ENCODE assay signal across 7 mouse cellular contexts in genomic region chr5:138995721-138996311, GRCm38 (mm10). TPM values are rescaled to one million over a fixed set of nuclear protein-coding genes. Genes with fewer than 3 reads are reported as not detected.
DNase-seq lines count a peak whose midpoint lies in the region; ATAC-seq and TF ChIP-seq lines count a peak whose summit lies in the region.

No protein-coding gene starts in this region.

- TF ChIP-seq CTCF in intestine, postnatal 0 days (IDR thresholded peaks at IDR 0.05; ENCODE audit: low read depth), result peak; percentile 42; the same call in 1 of the 2 replicates

- H3K27ac ChIP-seq in embryonic facial prominence, embryonic 10.5 days (replicated peaks), result peak overlapping the region; percentile 85
- H3K27ac ChIP-seq in intestine, postnatal 0 days (ENCODE audit: low read depth, low read length), result peak overlapping the region; percentile 96
- H3K27ac ChIP-seq in midbrain, embryonic 10.5 days (replicated peaks), result peak overlapping the region; percentile 82
- H3K27ac ChIP-seq in stomach, embryonic 15.5 days, result peak overlapping the region; percentile 96

- H3K36me3 ChIP-seq in embryonic facial prominence, embryonic 10.5 days (replicated peaks), result 0 out of 2 replicates have a peak, but pooled peaks cover 6% of the 10 kb centered on the region
- H3K36me3 ChIP-seq in intestine, postnatal 0 days (ENCODE audit: control insufficient read depth, insufficient read depth), result peaks cover 7% of the 10 kb centered on the region; the same call in 1 of the 2 replicates
- no peaks in the 10 kb centered on the region for H3K36me3 ChIP-seq in midbrain, embryonic 10.5 days
- H3K36me3 ChIP-seq in stomach, embryonic 15.5 days, result no peaks in the 10 kb centered on the region

- peaks cover 98% of the 10 kb centered on the region for H3K27me3 ChIP-seq in embryonic facial prominence, embryonic 10.5 days (replicated peaks; ENCODE audit: low read depth, poor library complexity, severe bottlenecking)
- H3K27me3 ChIP-seq in intestine, postnatal 0 days (replicated peaks; ENCODE audit: control insufficient read depth, insufficient read depth, low read length), result no peaks in the 10 kb centered on the region; the same call in 1 of the 2 replicates
- peaks cover 98% of the 10 kb centered on the region for H3K27me3 ChIP-seq in midbrain, embryonic 10.5 days (ENCODE audit: low read depth, poor library complexity, severe bottlenecking)
- peaks cover 36% of the 10 kb centered on the region for H3K27me3 ChIP-seq in stomach, embryonic 15.5 days (replicated peaks)

- H3K9me3 ChIP-seq in embryonic facial prominence, embryonic 10.5 days, result no peaks in the 10 kb centered on the region
- no peaks in the 10 kb centered on the region for H3K9me3 ChIP-seq in intestine, postnatal 0 days (ENCODE audit: control insufficient read depth)
- no peaks in the 10 kb centered on the region for H3K9me3 ChIP-seq in midbrain, embryonic 10.5 days (replicated peaks)
- H3K9me3 ChIP-seq in stomach, embryonic 15.5 days, result no peaks in the 10 kb centered on the region

- under 1% methylated on average over 52 of the region's 52 CpGs for WGBS in embryonic facial prominence, embryonic 10.5 days
- WGBS in intestine, postnatal 0 days, result 0% methylated on average over 50 of the region's 52 CpGs
- WGBS in midbrain, embryonic 10.5 days, result under 1% methylated on average over 52 of the region's 52 CpGs
- WGBS in stomach, embryonic 15.5 days, result under 1% methylated on average over 37 of the region's 52 CpGs

- H3K4me2 ChIP-seq in intestine, postnatal 0 days (replicated peaks; ENCODE audit: low read depth), result peak overlapping the region; percentile 93
- peak overlapping the region; percentile 91 for H3K4me2 ChIP-seq in stomach, embryonic 15.5 days

- peak; percentile 75 for ATAC-seq in intestine, postnatal 0 days
- ATAC-seq in stomach, embryonic 15.5 days (ENCODE audit: insufficient read depth, low FRiP score, low read depth), result peak; percentile 51; the same call in 1 of the 2 replicates

- DNase-seq in adrenal gland, postnatal 14 days, result peak; percentile 89
- peak; percentile 81 for DNase-seq in embryonic facial prominence, embryonic 10.5 days (ENCODE audit: low spot score)
- peak; percentile 98 for DNase-seq in heart, adult 11 months
- peak; percentile 75 for DNase-seq in left cerebral cortex, postnatal 4 days
- DNase-seq in midbrain, embryonic 10.5 days (ENCODE audit: low spot score), result peak; percentile 76

- peak overlapping the region; percentile 80 for H3K4me3 ChIP-seq in embryonic facial prominence, embryonic 10.5 days
- H3K4me3 ChIP-seq in intestine, postnatal 0 days (ENCODE audit: low read depth, low read length), result peak overlapping the region; percentile 76
- peak overlapping the region; percentile 77 for H3K4me3 ChIP-seq in midbrain, embryonic 10.5 days
- H3K4me3 ChIP-seq in stomach, embryonic 15.5 days (replicated peaks), result peak overlapping the region; percentile 76

- intact Hi-C loops in left cerebral cortex, postnatal 4 days (cut with DNase I), result loop anchor here (10.0 kb wide), 2 partner anchors 149 to 179 kb away; no protein-coding TSS in a partner anchor

- peaks cover 87% of the 10 kb centered on the region for H3K4me1 ChIP-seq in embryonic facial prominence, embryonic 10.5 days
- peaks cover 15% of the 10 kb centered on the region; the same call in 1 of the 2 replicates for H3K4me1 ChIP-seq in intestine, postnatal 0 days (replicated peaks; ENCODE audit: control insufficient read depth, insufficient read depth, low read length)
- H3K4me1 ChIP-seq in midbrain, embryonic 10.5 days, result peaks cover 76% of the 10 kb centered on the region
- peaks cover 55% of the 10 kb centered on the region for H3K4me1 ChIP-seq in stomach, embryonic 15.5 days

- H3K9ac ChIP-seq in intestine, postnatal 0 days (ENCODE audit: low read depth, low read length), result peak overlapping the region; percentile 94
- peak overlapping the region; percentile 75 for H3K9ac ChIP-seq in stomach, embryonic 15.5 days

RNA-seq across cellular contexts. Expression of gene Pdgfa, which starts 1.4 kb away (rescaled TPM):
- total RNA-seq in adrenal gland, postnatal 14 days (2021), result 22.0 and 26.0 TPM in 2 replicates
- 30.8 and 33.5 TPM in 2 replicates for polyA plus RNA-seq in embryonic facial prominence, embryonic 10.5 days (2016; fragmentation: Nextera tagmentation; extraction: Ambion mirVana)
- 64.4 and 72.0 TPM in 2 replicates for polyA plus RNA-seq in intestine, postnatal 0 days (2015; fragmentation: Nextera tagmentation; extraction: Ambion mirVana)
- total RNA-seq in left cerebral cortex, postnatal 4 days (2021), result 10 to 100 TPM; 50.3 to 52.3 TPM
- 4.8 and 6.8 TPM in 2 replicates for polyA plus RNA-seq in midbrain, embryonic 10.5 days (2016; fragmentation: Nextera tagmentation; extraction: Ambion mirVana)
- 48.7 and 58.7 TPM in 2 replicates for polyA plus RNA-seq in stomach, embryonic 15.5 days (2015; fragmentation: Nextera tagmentation; extraction: Ambion mirVana)

Comparison
In these comparisons a context has a peak if more than half of its experiments do, and no peak if none do; other contexts are left out.
1. Peak in every context shown above with its lines: DNase-seq, ATAC-seq, H3K4me3 ChIP-seq and H3K27ac ChIP-seq.